Mouse (Mus musculus) midbrain, embryonic 12.5 days (tissue): Measurements from ENCODE around the gene Jmjd6. TPM values are rescaled to one million over a fixed set of nuclear protein-coding genes. Genes with fewer than 3 reads are reported as not detected.
A peak's percentile ranks its signal among the peaks of the same experiment; 100 is the strongest.

Source experiments
- ATAC-seq: fragments of 200-750 bp; cut with Nextera tagmentation; 2 replicates; pipeline ENCODE4 v1.8.0; 2017; ENCODE audit warnings: low read depth, moderate TSS enrichment, moderate library complexity; ENCODE audit not compliant: low FRiP score
- H3K27ac ChIP-seq: fragments of 300-500 bp; sonication (generic); replicated peaks from 2 replicates; pipeline ENCODE4 v1.5.1; 2016; ENCODE audit warnings: mild to moderate bottlenecking
- H3K27me3 ChIP-seq: fragments of 300-500 bp; sonication (generic); 2 replicates; pipeline ENCODE4 v1.6.1; 2016; ENCODE audit warnings: mild to moderate bottlenecking
- H3K36me3 ChIP-seq: fragments of 300-500 bp; sonication (generic); 2 replicates; pipeline ENCODE4 v1.6.1; 2016
- H3K4me1 ChIP-seq: fragments of 300-500 bp; sonication (generic); 2 replicates; pipeline ENCODE4 v1.6.1; 2016
- H3K4me2 ChIP-seq: fragments of 300-500 bp; sonication (generic); replicated peaks from 2 replicates; pipeline ENCODE4 v1.6.1; 2016; ENCODE audit warnings: mild to moderate bottlenecking, moderate library complexity
- H3K4me3 ChIP-seq: fragments of 300-500 bp; sonication (generic); 2 replicates; pipeline ENCODE4 v1.5.1; 2016; ENCODE audit warnings: mild to moderate bottlenecking
- H3K9ac ChIP-seq: fragments of 300-500 bp; sonication (generic); replicated peaks from 2 replicates; pipeline ENCODE4 v1.6.1; 2016; ENCODE audit warnings: mild to moderate bottlenecking, moderate library complexity
- H3K9me3 ChIP-seq: fragments of 300-500 bp; sonication (generic); 2 replicates; pipeline ENCODE4 v1.6.1; 2016; ENCODE audit warnings: mild to moderate bottlenecking
- WGBS: fragments of 180-500 bp; shearing (Covaris S2); methylation state at CpG from one replicate; pipeline ENCODE4 v1.1.7; 2016; 5-methylcytosine and 5-hydroxymethylcytosine counted together
- polyA plus RNA-seq: library from polyadenylated mRNA; unstranded; fragments of >200 nt; fragmentation: Nextera tagmentation; extraction: Ambion mirVana; gene quantifications from 2 replicates; pipeline ENCODE4 v1.2.1, GENCODE M21; 2016

The Jmjd6 gene
- polyA plus RNA-seq, 1 experiment from 2014 or later = 95.2 TPM

DNA sequence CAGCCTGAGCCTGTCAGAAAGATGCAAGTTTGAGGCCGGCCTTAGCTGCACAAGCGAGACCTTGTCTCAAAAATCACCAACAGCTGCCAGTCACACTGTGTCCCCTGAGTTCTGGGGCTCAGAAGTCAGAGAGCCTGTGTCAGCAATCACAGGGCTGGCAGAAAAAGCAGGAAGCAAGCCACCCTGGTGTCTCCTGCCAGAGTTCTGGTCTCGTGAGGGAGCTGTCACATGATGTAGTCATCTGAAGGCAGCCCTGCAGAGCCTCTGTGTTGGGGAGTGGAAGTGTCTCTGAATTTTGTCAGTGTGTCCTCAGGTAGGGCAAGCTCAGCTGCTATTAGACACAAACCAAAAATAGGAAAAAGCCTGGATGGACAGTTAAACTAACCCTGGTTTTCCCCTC is 24.9 kb upstream of the Jmjd6 start:
- no peak overlapping the region for H3K9ac ChIP-seq
- 76% methylated on average over 3 of the region's 3 CpGs for WGBS
- no peaks in the 10 kb centered on the region for H3K9me3 ChIP-seq
- no peak overlapping the region for H3K27ac ChIP-seq
- ATAC-seq = no peak
- H3K4me3 ChIP-seq = no peak overlapping the region
- no peaks in the 10 kb centered on the region for H3K4me1 ChIP-seq
- H3K4me2 ChIP-seq = no peak overlapping the region
- H3K36me3 ChIP-seq = peaks cover 69% of the 10 kb centered on the region
- H3K27me3 ChIP-seq = no peaks in the 10 kb centered on the region

- Histone ChIP-seq H3K4me1 (no peaks in the 10 kb centered on the region), H3K27me3 (no peaks in the 10 kb centered on the region), H3K4me2 (no peak overlapping the region), H3K27ac (no peak overlapping the region), H3K9ac (no peak overlapping the region), H3K4me3 (no peak overlapping the region), H3K9me3 (no peaks in the 10 kb centered on the region), H3K36me3 (peaks cover 70% of the 10 kb centered on the region)
- WGBS = 83% methylated on average over 12 of the region's 12 CpGs
- no peak for ATAC-seq
Measured at GRCm38 (mm10) chr11:116865945-116866585, 22.8 kb upstream of the Jmjd6 start.

GRCm38 (mm10) chr11:116864444-116864843 is 21.2 kb upstream of the Jmjd6 start:
- peaks cover 73% of the 10 kb centered on the region for H3K36me3 ChIP-seq
- H3K4me2 ChIP-seq = no peak overlapping the region
- no peaks in the 10 kb centered on the region for H3K4me1 ChIP-seq
- no peak for ATAC-seq
- H3K4me3 ChIP-seq = no peak overlapping the region
- no peaks in the 10 kb centered on the region for H3K9me3 ChIP-seq
- no peak overlapping the region for H3K27ac ChIP-seq
- WGBS = 87% methylated on average over 10 of the region's 10 CpGs
- H3K9ac ChIP-seq = no peak overlapping the region
- H3K27me3 ChIP-seq = no peaks in the 10 kb centered on the region

DNA sequence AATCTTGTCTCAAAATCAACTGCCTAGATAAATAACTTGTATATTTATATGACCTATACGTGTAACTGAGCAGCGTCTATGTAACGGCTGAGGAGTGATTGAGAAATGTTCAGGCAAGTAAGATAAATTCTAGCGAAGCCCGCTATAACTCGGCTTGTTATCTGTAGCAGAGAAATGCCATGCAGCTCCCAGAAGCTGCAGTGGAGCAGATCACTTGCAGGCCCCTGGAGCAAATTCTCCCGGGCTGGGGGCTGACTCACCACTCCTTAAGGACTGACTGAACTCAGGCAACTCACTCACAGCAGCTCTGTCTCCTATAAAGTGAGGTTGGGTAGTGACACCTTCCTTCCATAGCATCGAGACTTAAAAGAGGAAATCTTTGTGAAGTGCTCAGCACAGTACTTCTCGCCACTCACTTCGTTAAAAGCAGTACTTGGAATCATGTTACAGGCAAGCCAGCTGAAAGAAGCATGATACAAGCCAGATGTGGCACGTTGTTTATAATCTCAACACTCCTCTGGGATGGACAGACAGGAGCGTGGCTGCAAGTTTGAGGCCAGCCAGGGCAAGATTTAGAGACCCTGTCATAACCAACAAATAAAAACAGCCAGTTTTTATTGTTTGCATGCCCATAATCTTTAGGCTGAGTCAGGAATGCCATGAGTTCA is 14.1 kb upstream of the Jmjd6 start:
- no peak for ATAC-seq
- H3K4me3 ChIP-seq = no peak overlapping the region
- no peaks in the 10 kb centered on the region for H3K9me3 ChIP-seq
- H3K4me1 ChIP-seq = peaks cover 12% of the 10 kb centered on the region
- no peak overlapping the region for H3K27ac ChIP-seq
- H3K9ac ChIP-seq = no peak overlapping the region
- peaks cover 28% of the 10 kb centered on the region for H3K36me3 ChIP-seq
- WGBS = 84% methylated on average over 12 of the region's 12 CpGs
- H3K27me3 ChIP-seq = no peaks in the 10 kb centered on the region
- no peak overlapping the region for H3K4me2 ChIP-seq

GRCm38 (mm10) chr11:116854279-116854678 is 11.0 kb upstream of the Jmjd6 start:
- Histone ChIP-seq H3K36me3 (peaks cover 19% of the 10 kb centered on the region), H3K27me3 (no peaks in the 10 kb centered on the region), H3K4me3 (peak overlapping the region; percentile 92), H3K9me3 (no peaks in the 10 kb centered on the region), H3K4me2 (peak overlapping the region; percentile 84), H3K9ac (peak overlapping the region; percentile 75), H3K27ac (no peak overlapping the region), H3K4me1 (peaks cover 22% of the 10 kb centered on the region)
- no peak for ATAC-seq
- 51% methylated on average over 10 of the region's 10 CpGs for WGBS

DNA sequence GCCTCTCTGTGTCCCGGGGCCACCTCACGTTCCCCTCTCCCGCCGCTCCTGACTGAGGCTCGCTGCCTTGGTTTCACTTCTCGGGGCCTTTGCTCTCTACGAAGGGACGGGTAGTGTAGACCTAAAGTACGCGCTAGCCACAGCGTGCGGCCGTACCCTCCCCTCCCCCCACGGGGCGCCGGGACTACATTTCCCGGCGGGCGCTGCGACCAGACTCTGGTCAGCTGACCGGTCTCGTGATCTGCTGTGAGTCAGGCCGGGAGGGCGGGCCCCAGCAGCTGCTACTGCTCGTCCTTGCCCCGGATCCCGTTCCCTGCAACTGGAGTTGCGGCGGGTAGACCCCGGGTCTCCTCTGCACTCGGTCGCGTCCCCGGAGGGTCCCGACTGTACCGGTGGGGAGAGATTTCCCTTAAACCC is 10.3 kb upstream of the Jmjd6 start:
- Histone ChIP-seq H3K4me2 (peak overlapping the region; percentile 84), H3K9me3 (no peaks in the 10 kb centered on the region), H3K27ac (peak overlapping the region; percentile 96), H3K27me3 (no peaks in the 10 kb centered on the region), H3K9ac (peak overlapping the region; percentile 82), H3K4me3 (peak overlapping the region; percentile 92), H3K4me1 (peaks cover 22% of the 10 kb centered on the region), H3K36me3 (peaks cover 25% of the 10 kb centered on the region)
- 0% methylated on average over 36 of the region's 36 CpGs for WGBS
- peak; percentile 91 for ATAC-seq

DNA sequence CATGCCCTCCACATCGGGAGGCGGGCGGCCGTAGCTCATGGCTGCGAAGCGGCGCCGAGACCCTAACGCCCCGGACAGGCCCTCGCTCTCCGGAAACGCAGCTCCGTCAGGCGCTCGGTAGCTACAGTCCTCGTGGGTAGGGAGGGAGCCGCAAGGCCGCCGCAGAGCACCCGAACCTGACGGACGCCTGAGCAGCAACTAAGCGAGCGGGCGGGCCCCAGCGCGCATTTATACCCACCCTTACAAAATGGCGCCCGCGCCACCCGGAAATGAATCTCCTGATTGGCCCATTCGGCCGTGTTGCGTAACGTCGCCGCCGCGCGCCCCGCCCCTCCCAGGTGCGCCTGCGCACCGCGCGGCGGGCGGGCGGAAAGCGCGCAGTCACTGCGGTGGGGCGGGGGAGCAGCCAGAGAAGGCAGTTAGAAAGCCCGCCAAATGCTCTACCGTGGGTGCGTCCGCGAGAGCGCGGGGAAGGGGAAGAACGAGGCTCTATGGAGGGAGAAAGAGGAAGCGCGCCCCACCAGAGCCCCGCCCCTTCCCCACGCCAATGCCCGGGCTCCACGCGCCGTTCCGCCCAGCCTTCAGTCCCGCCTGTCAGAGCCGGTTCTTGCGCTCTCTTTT is 9.8 kb upstream of the Jmjd6 start, which contains the start of gene Srsf2:
Srsf2 (minus strand) TSS at position 204 of the 621 bp plus-strand sequence.
- peak; percentile 86 for ATAC-seq
- WGBS = under 1% methylated on average over 62 of the region's 74 CpGs
- peak within 1 kb of the TSS; percentile 99 for H3K9ac ChIP-seq
- peak within 1 kb of the TSS; percentile 92 for H3K4me3 ChIP-seq
- peaks cover 30% of the 10 kb centered on the region for H3K36me3 ChIP-seq
- peak within 1 kb of the TSS; percentile 96 for H3K27ac ChIP-seq
- H3K9me3 ChIP-seq = no peaks in the 10 kb centered on the region
- no peaks in the 10 kb centered on the region for H3K27me3 ChIP-seq
- H3K4me1 ChIP-seq = peaks cover 22% of the 10 kb centered on the region
- peak within 1 kb of the TSS; percentile 84 for H3K4me2 ChIP-seq

GRCm38 (mm10) chr11:116852291-116852890 is 9.1 kb upstream of the Jmjd6 start, which contains the start of gene Mfsd11:
TSS of gene Mfsd11 (plus strand) at chr11:116852440.
- H3K9ac ChIP-seq = peak within 1 kb of the TSS; percentile 99
- H3K9me3 ChIP-seq = no peaks in the 10 kb centered on the region
- peaks cover 22% of the 10 kb centered on the region for H3K4me1 ChIP-seq
- H3K27me3 ChIP-seq = no peaks in the 10 kb centered on the region
- H3K4me3 ChIP-seq = peak within 1 kb of the TSS; percentile 92
- peak within 1 kb of the TSS; percentile 84 for H3K4me2 ChIP-seq
- H3K27ac ChIP-seq = peak within 1 kb of the TSS; percentile 96
- under 1% methylated on average over 75 of the region's 91 CpGs for WGBS
- ATAC-seq = peak; percentile 41
- peaks cover 34% of the 10 kb centered on the region for H3K36me3 ChIP-seq

DNA sequence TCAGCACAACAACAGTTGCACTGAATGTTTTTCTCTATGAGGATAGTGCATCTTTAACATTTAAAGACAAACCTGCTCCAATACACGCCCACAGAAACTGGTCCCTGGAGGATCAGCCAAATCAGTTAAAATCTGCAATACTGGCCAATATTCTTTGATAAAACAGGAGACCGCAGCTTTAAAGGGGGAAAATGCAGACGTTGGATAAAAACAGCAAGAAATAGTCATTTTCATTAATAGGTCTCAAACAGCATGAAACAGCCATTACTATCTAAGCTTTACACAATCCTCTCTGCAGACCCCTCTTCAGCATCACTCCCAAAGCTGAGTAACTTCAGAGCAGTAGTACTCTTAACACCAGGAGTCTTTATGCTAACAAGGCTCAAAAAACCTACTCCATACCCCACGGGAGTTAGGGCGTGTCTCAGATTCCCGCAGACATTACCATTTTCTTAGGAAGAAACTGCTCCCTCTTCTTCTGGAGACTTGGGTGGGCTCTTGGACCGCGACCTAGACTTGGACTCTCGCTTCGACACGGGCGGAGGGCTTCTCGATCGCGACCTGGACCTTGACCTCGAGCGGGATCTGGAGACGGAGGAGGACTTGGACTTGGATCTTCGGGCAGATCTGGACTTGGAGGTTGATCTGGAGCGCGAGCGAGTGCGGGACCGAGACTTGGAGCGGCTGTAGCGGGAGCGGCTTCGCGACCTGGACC is 8.5 kb upstream of the Jmjd6 start:
- H3K9ac ChIP-seq = peak overlapping the region; percentile 99
- H3K4me2 ChIP-seq = peak overlapping the region; percentile 84
- under 1% methylated on average over 26 of the region's 29 CpGs for WGBS
- peak overlapping the region; percentile 92 for H3K4me3 ChIP-seq
- H3K36me3 ChIP-seq = peaks cover 34% of the 10 kb centered on the region
- H3K9me3 ChIP-seq = no peaks in the 10 kb centered on the region
- no peaks in the 10 kb centered on the region for H3K27me3 ChIP-seq
- no peak for ATAC-seq
- peak overlapping the region; percentile 96 for H3K27ac ChIP-seq
- peaks cover 22% of the 10 kb centered on the region for H3K4me1 ChIP-seq

- no peak overlapping the region for H3K27ac ChIP-seq
- peaks cover 33% of the 10 kb centered on the region for H3K36me3 ChIP-seq
- H3K9me3 ChIP-seq = no peaks in the 10 kb centered on the region
- no peaks in the 10 kb centered on the region for H3K27me3 ChIP-seq
- 40% methylated on average over 6 of the region's 6 CpGs for WGBS
- peak overlapping the region; percentile 92 for H3K4me3 ChIP-seq
- peak overlapping the region; percentile 84 for H3K4me2 ChIP-seq
- no peak for ATAC-seq
- peak overlapping the region; percentile 99 for H3K9ac ChIP-seq
- H3K4me1 ChIP-seq = peaks cover 30% of the 10 kb centered on the region
Measured at GRCm38 (mm10) chr11:116850833-116851477, 7.7 kb upstream of the Jmjd6 start.

DNA sequence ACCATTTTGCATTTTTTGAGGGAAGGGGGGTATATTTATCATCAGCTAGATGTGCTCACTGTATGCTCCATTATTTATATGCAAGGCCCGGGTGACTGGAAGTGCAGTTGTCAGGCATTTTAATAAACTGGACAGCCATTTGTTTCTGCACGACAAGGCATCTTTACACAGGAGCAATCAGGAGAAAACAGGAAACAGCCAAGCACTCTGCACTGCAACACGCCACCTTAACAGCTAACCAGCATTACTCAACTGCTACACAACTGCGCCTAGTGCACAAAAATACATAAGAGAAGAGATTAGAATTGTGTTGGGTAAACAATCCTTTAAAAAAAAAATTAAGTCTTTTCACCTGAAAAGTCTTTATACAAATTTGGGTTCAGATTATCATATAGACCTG is 6.8 kb upstream of the Jmjd6 start:
- H3K9me3 ChIP-seq = no peaks in the 10 kb centered on the region
- peak overlapping the region; percentile 84 for H3K4me2 ChIP-seq
- H3K4me1 ChIP-seq = peaks cover 30% of the 10 kb centered on the region
- H3K27me3 ChIP-seq = no peaks in the 10 kb centered on the region
- H3K27ac ChIP-seq = no peak overlapping the region
- ATAC-seq = no peak
- WGBS = 69% methylated on average over 4 of the region's 4 CpGs
- 0 out of 2 replicates have a peak overlapping the region, but pooled peaks have one; percentile 24 for H3K9ac ChIP-seq
- H3K4me3 ChIP-seq = peak overlapping the region; percentile 21; the same call in 1 of the 2 replicates
- peaks cover 31% of the 10 kb centered on the region for H3K36me3 ChIP-seq
